Mouse (Mus musculus): Measurements from ENCODE around the gene Rasgef1b. TPM values are rescaled to one million over a fixed set of nuclear protein-coding genes. Genes with fewer than 3 reads are reported as not detected.
"Not testable (repeated sequence)": the region's sequence is repeated elsewhere in the genome, so short reads cannot be mapped to it uniquely, and the experiment has no call there.

The Rasgef1b gene
- total RNA-seq, 2 experiments from 2014 or later, result 43.0 to 47.7 TPM

DNA sequence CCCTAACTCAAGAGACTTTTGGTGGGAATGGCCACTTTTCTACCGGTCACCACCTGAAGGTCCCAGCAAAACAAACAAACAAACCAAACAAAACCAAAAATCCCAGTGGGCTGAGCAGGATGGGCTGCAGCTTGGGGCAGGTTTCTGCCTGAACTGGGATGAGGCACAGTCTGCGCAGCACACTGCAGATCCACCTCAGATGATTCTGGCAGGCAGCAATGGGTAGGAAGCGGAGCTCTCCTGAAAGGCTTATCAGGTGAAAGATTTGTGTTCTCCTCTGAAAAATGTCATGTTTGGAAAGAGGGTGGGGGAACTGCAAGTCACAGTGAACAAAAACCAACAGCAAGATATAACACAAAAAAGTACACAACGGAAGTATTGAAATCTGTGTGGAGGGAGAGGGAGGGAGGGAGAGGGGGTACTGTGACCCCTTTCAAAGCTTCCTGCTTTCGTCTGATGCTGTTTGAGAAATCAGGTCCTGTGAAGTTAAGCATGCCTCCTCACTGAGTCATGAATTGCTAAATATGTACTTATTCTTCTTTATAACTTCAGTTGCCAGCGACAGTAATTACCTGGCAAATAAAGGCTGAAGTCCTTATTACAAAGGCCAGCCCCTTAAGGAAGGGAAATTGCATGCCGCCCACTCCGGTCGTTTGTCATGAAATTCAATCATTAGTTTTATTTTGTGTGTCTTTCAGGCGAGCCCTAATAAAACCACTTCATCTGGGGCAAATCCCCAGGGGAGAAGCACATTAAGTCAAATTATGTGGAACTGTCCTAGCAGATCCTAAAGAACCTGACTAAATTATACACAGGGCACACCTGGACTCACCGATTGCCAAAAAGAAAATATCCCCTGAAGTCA, 491.7 kb downstream of the Rasgef1b start:
- no peak for DNase-seq
- intact Hi-C loops (cut with DNase I), result no loop called here

DNA sequence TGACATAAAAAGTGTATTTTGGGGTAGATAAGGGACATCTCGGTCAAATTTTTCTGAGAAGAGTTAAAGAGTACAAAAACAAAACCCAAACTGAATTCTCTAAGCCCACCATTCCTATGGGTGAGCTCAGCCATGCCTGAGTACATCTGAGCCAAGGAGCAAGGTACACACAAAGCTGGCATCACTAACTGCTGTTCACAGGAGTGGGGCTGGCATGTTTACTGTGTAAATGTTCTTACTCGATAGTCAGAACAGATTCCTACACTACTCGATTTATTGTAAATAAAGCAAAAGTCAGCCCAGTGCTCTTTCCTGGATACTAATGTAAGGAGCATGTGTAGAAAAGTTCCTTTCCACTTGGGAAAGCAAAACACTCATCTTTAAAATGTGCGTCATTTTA, 492.4 kb downstream of the Rasgef1b start:
- DNase-seq, result no peak
- intact Hi-C loops (cut with DNase I), result no loop called here

DNA sequence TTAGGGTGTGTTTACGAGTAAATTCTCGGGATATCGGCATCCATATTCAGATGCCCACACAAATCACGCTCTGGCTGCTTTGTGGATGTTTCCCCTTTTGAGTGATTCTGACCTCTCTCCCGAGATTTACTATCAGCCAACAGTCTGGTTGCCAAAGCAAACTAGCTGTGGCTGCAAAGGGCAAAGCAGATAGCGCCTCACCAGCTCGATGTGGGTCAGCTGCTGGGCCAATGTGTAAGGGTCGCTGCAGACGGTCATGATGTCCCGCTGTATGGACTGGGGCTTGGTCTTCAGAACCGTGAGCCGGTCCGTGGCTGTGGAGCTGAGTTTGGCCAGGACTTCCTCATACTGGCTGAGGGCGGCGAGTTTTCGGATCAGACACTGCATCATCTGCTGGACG, 494.6 kb downstream of the Rasgef1b start:
- intact Hi-C loops (cut with DNase I), result no loop called here

DNA sequence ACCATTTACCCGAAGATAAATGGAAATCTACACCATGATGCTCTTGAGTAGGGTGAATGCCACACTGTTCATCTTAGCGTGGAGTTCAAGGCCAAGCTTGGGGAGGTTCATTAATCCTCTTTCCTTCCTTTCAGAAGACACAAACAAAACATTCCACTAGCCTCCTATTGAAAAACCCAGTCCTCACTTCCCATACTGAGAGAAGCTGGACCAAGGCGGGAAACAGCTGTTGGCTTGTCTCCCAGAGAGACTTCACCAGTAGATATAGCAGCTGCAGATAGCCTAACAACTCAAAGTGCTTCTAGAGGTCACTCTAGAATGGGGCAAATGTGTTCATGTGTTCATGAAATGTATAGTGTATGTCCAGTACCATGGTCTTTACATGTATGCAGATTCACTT, 495.7 kb downstream of the Rasgef1b start:
- intact Hi-C loops (cut with DNase I), result no loop called here
- no peak for DNase-seq

More for the DNA sequence above, 494.6 kb downstream of the Rasgef1b start:
- DNase-seq, result no peak

DNA sequence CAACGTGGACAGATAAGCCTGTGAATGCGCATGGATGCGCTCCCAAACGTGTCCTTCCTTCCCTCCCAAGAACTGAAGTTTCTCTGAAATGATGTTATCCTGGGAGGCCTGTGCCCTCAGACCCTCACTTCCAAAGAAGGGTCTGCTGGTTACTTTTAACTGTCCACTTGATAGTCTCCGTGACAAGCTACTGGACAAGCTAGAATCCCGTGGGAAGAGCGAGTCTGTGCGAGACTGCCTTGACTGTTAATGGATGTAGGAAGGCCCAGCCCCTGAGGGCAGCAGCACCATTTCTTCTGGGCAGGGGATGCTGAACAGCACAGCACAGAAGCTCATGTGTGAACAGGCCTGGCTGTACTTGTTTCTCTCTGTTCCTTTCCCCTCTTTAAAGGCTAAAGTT, 496.5 kb downstream of the Rasgef1b start:
- no peak for DNase-seq
- intact Hi-C loops (cut with DNase I), result no loop called here

DNA sequence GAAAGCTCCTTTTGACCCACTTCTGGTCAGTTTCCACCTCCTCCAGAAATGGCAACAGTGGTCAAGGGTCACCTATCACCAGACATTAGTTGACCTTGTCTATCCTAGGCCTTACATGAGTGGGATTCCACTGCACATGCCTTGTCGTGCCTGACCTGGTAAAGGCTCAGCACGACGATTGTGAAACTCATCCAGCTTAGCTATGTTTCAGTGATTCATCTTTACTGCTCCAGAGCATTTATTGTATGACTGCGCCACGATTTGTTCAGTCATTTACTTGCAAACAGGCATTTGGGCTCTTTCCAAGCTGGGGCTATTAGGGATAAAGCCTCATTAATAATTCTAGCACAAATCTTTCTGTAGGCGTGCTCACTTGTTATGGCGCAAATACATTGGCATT, 498.4 kb downstream of the Rasgef1b start:
- intact Hi-C loops (cut with DNase I), result no loop called here
- no peak for DNase-seq

DNA sequence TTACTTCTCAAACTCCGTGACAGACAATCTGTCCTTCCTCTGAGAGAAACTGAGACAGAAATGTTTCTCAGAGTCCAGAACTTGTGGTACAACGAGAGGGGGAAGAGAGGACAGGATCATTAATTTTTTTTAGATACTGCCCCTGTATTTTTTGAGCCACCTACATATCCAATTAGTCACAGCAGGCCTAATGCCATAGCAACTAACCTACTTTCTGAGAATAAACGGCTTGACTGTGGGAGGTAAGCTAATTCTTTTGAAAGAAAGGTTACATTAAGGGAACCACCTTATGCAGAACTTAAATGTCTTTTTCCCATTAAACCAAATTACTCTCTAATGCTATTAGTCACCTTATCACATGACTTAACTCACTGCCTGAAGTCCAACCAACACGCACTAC, 501.5 kb downstream of the Rasgef1b start:
- DNase-seq, result no peak
- intact Hi-C loops (cut with DNase I), result no loop called here

DNA sequence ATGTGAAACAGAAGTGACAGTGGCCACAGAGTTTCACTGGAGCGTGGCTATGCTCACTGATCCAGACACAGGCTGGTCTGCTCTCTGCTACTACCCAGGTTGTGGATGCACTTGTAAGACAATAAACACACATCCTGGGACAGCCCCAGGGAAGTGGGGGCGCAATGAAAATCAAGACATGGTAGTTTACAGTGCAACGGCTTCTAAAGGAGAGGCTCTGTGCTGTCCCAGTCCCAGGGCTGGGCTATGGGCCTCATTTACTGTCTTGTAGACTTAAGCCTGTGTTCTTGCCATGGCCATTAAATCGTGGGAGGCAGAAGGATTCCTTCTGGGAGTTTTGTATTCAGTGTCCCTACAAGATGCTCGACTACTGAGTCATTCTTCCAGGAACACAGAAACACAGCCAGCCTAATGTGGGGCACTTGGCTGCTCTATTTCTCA, 504.3 kb downstream of the Rasgef1b start:
- DNase-seq, result peak; percentile 24
- intact Hi-C loops (cut with DNase I), result no loop called here

DNA sequence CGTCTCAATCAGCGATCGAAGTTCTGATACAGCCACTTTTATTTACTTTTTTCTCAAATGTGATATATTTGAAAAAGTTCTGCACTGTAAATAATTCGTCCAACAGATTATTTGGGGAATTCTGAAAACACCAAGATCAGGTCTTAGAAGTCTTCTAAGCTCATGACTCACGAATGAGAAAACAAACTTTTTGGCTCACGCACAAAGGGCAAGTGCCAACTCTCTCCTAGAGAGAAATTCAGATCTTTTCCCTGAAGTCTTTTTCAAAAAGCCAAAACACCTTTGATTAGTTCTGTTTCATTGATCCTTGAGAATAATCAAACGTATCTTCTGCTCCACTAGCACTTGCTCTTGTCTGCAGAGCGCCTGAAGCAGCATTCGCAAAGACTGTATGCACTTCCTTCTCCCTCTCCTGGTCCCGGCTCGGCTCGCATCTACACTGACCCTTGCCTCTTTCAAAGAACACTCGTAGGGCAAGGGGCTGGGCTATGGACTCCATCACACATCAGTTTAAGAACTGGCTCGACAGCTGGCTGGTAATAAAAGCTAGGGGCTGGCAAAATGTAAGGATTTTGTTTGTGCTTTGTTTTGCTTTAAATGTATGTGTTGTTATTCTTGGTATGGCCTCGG, 504.9 kb downstream of the Rasgef1b start:
- no peak for DNase-seq
- intact Hi-C loops (cut with DNase I), result no loop called here

DNA sequence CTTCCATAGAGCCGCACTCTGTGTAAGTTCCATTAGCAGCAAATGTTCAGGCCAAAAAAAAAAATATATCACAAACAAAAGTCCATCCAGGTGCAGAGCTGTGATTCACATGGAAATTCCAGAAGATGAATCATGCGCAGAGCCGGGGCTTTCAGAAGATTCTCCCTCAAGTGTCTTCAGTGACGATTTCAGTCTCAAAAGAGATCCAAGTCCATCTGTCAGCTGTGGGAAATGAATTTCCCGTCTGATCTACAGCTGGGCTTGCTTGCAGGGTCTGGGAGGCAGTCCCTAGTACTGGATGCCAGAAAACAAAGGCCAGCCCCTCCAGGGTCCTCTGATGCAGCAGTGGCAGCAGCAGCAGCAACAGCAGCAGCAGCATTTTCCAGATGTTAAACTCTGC, 510.5 kb downstream of the Rasgef1b start:
- intact Hi-C loops (cut with DNase I), result no loop called here
- no peak for DNase-seq

DNA sequence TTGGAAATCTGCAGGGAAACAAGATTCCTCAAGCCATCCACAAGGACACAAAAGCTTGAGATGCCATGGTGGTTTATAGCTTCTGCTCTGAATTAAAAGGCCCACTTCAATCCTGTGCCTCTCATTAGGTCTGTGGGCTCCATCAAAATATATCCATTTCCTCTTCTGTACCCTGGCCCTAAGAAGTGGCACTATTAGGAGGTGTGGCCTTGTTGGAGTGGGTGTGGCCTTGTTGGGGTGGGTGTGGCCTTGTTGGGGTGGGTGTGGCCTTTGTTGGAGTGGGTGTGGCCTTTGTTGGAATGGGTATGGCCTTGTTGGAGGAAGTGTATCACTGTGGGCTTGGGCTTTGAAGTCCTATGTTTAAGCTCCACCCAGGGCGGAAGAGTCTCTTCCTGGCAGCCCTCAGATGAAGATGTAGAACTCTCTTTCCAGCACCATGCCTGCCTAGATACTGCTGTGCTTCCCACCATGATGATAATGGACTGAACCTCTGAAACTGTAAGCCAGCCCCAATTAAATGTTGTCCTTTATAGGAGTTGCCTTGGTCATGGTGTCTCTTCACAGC, 512.2 kb downstream of the Rasgef1b start:
- DNase-seq; intact Hi-C loops (cut with DNase I): not testable (repeated sequence)

DNA sequence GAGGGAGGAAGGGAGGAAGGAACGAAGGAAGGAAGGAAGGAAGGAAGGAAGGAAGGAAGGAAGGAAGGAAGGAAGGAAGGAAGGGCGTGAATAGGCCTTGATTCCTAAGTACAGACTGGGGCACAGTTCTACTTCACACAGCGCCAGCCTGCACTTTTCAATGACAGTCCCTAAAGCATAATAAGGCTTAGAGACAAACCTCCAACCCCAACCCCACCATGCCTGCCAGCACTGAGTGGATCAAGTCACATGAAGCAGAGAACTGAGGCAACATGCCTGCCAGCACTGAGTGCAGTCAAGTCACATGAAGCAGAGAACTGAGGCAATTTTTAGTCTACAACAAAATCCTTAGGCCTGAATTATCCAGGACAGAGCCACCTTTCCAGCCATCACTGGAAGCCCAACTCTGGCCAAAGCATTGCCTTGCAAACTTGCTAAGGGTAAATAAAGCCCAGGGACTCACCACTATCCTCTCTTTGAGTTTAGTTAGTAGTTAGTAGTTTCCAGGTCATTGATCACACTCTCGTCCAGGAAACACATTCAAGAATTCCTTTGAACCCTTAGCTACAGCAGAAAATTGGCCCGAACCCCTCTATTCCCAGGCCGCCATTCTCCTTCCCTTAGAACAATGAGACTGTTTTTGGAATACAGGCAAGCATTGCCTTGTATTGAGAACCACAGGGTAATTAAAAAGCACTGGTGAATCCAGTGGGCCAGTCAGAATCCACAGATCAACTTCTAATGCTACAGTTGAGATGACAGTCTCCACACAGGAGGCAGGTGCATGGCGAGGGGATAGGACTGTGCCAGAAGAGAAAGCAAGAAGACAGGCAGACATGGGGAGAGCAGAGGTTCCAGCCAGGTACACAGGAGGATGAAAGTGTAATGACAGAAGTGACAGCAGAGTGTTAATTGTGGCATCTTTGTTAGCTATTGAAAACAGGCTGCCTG, 513.4 kb downstream of the Rasgef1b start:
- intact Hi-C loops (cut with DNase I), result no loop called here
- DNase-seq, result no peak

DNA sequence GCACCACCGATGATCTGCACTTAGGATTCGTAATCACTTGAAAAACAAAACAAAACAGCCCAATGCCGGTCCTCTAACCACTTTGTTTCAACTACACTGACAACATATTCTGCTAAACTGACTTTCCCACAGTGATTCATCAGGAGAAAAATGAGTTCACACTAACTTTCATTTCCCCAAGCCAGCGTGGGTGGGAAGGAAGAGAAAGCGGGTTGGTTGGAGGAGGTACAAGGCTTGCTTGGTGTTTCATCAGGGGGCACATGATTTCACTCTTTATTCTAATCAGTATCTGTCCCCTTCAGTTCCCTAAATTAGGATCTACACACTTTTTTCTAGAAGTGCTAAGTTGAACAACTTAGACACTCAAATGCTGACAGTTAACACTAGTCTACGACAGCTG, 514.5 kb downstream of the Rasgef1b start:
- DNase-seq, result no peak
- intact Hi-C loops (cut with DNase I), result no loop called here

DNA sequence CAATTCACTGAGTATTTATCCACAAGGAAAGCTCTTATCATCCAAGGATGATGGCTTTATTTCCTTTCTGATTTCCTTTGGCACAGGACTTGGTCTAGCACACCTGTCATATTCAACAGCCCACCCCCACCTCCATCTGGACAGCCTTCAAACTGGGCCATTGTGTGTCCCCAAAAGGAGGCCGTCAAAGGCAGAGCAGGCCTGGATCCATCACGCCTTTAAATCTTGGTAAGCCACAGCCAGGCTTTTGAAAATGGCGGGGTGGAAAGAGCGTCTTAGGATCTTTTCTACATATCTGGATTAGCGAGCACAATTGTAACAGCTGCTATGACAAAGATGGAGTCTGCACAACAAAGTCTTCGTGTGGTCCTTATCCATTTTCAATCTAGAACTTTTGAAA, 515.7 kb downstream of the Rasgef1b start:
- intact Hi-C loops (cut with DNase I), result no loop called here
- DNase-seq, result no peak

DNA sequence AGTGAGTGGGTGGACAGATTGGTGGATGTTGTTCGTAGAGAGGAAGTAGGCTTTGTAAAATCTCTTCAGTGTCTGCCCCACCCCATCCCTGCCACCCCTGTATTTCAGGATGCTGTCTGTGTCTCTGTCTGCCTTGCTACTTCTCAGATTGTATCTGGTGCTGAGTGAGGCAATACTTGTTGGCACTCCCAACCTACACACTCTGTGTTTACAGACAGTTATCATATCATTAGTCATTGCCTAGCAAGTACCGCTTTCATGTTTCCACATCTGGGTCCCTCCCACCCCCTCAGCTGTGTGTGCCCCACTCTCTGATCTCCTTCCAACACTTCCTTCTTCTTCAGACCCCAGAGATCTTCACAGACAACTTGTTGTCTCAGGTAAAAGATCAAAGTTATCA, 525.4 kb downstream of the Rasgef1b start:
- intact Hi-C loops (cut with DNase I), result loop anchor here (2.0 to 10.0 kb wide), 2 partner anchors 689 to 831 kb away; partner anchors contain the start of genes Enoph1 and Hnrnpdl
- DNase-seq, result no peak

DNA sequence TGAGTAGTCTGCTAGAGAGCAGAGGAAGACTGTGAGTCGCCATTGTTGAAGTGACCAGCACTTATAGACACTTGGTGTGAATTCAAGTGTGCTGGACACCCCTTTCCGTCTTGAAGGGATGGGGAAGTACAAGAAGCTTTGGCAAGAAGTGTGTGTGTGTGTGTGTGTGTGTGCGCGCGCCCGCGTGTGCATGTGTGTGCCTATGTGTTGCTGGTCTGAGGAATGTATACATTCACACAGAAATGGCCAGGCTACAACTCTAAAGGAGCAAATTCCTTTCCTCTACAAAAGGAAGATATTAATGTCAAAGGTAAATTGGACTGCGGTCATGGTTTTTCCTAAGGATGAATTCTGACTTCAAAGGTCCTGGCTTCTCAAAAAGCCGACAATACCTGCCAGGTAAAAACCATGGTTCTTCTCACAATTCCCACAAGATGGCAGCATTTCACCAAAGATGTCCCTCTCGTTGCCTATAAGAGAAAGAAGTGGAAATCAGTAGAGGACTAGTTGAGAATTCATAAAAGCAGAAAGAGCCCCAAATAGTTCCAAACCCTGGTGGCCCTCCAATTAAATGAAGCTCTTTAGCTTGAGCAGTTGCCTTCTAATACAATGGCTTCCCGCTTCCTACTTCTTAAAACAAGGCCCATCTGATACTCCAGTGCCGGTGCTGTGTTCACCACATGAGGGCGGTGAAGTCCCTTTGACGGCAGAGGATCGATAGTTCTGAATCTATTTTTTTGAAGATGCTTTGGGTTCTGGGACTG, 526.6 kb downstream of the Rasgef1b start:
- DNase-seq, result peak; percentile 54
- intact Hi-C loops (cut with DNase I), result loop anchor here (2.0 to 10.0 kb wide), 2 partner anchors 691 to 833 kb away; partner anchors contain the start of genes Enoph1 and Hnrnpdl

DNA sequence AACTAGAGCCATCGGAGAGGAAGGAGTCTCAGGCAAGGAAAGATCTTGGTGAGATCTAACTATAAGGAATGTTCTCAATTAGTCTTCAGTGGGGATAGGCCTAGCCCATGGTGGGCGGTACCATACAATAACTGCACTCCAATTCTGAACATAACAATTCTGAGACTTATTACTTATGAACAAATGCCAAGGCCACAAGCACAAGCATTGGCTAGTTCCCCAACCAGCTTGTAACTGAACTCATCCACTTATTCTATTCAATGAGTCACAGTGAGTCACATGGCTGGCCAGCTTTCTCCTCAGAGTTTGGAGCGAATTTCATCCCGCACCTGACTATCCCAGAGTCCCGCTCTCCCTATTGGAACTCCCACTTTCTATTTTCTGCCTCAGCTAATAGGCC, 533.4 kb downstream of the Rasgef1b start:
- no peak for DNase-seq
- intact Hi-C loops (cut with DNase I), result loop anchor here (10.0 kb wide), 1 partner anchor 851 kb away; no protein-coding TSS in a partner anchor

DNA sequence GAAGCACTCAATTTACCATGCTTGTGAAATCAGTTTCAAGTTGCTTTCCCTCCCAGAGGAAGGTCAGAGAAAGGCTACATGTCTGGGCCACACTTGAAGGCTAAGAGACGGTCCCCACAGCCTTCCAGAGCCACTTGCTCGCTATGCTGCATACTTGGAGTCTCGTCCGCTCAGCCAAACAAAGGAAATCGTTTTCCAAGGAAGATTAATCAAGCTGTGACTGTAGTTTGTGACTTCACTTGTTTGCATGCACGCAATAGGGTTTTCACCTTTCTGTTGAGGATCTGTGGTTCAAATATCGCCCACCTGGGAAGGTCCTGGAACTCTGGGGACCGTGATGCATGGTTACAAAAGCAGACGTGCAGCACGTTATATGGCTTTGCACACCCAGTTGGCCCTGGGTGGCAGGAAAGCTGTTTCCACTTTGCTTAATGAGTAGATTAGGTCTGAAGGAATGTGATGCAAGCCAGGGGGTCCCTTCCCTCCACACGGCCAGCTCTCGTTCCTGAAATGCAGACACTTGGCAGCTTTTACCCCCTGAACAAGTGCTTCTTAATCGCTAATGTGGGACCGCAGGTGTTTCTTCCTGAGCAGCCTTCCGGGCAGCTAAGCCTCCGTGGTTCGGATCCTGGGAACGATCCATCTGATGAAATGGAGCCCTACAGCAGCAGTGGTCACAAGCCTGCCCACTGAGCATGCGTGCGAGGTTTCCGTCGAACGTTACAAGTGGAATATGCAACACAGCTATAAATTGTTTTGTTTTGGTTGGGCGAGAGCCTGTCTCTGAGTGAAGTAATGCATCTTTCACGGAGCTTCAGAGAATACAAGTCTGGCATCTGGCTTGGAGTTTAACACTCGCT, 537.7 kb downstream of the Rasgef1b start:
- intact Hi-C loops (cut with DNase I), result loop anchor here (10.0 kb wide), 1 partner anchor 846 kb away; no protein-coding TSS in a partner anchor
- DNase-seq, result no peak

DNA sequence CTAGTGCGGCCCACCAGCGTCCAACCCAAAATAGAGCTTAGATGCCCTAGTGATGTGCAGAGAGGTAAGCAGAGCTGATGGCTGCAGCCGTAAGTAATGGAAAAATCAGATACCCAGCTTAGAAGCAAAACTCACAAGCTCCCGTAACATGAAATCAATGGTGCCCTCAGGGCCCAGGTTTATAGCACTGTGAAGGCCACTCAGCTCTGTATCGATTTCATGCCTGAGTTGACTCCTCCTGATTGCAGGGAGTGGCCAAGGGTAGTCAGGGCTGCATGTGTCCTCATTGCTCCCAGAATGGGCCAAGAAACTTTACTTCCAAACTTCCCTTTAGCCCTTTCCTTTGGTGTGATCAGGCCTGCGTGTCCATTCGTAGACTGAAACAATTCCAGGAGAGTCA, 545.2 kb downstream of the Rasgef1b start:
- intact Hi-C loops (cut with DNase I), result no loop called here
- DNase-seq, result no peak
